Mouse (Mus musculus) G1E-ER4 (cell line): ENCODE measurements around the gene Gm13691. TPM values are rescaled to one million over a fixed set of nuclear protein-coding genes. Genes with fewer than 3 reads are reported as not detected.

Source experiments
- GATA1 ChIP-seq: IDR thresholded peaks from one replicate; pipeline ENCODE4 v1.8.0; 2012; ENCODE audit warnings: low read length, inconsistent platforms
- polyA plus RNA-seq: library from polyadenylated mRNA; stranded (reverse); fragments of >175 nt; gene quantifications from 2 replicates; pipeline ENCODE4 v1.2.3, GENCODE M21; 2012

Gene Gm13691
- polyA plus RNA-seq, 1 experiment: not detected

- TF ChIP-seq GATA1: no peak
Measured at GRCm38 (mm10) chr2:84022905-84023304, 32.6 kb downstream of the Gm13691 start.

- no peak for TF ChIP-seq GATA1
Measured at GRCm38 (mm10) chr2:84023319-84023718, 33.0 kb downstream of the Gm13691 start.

GRCm38 (mm10) chr2:84025217-84025616 lies 34.9 kb downstream of the Gm13691 start:
- no peak for TF ChIP-seq GATA1

- no peak for TF ChIP-seq GATA1
Measured at GRCm38 (mm10) chr2:84032505-84032904, 42.2 kb downstream of the Gm13691 start.

- no peak for TF ChIP-seq GATA1
Measured at GRCm38 (mm10) chr2:84035997-84036396, 45.6 kb downstream of the Gm13691 start.

- TF ChIP-seq GATA1: no peak
Measured at GRCm38 (mm10) chr2:84037304-84037703, 47.0 kb downstream of the Gm13691 start.

- TF ChIP-seq GATA1: no peak
Measured at GRCm38 (mm10) chr2:84039277-84039676, 48.9 kb downstream of the Gm13691 start.

Other genes starting within 250 kb of the Gm13691 start
- not detected in 2 replicates for gene Fam171b, start 177.9 kb upstream of the Gm13691 start, polyA plus RNA-seq
- gene Zswim2, start 49.3 kb upstream of the Gm13691 start, polyA plus RNA-seq: not detected in 2 replicates
- not detected in 2 replicates for gene Gm13698, start 34.9 kb upstream of the Gm13691 start, polyA plus RNA-seq
- not detected in 2 replicates for gene Gm13693, start 29.1 kb upstream of the Gm13691 start, polyA plus RNA-seq
- gene Gm13695, start 23.2 kb upstream of the Gm13691 start, polyA plus RNA-seq: not detected in 2 replicates
- gene Gm13696, start 17.4 kb upstream of the Gm13691 start, polyA plus RNA-seq: not detected in 2 replicates
- not detected in 2 replicates for gene Gm13694, start 11.6 kb upstream of the Gm13691 start, polyA plus RNA-seq
- not detected in 2 replicates for gene Gm13697, start 5.8 kb upstream of the Gm13691 start, polyA plus RNA-seq